Mouse (Mus musculus) neural tube, embryonic 11.5 days (tissue): ENCODE data around the gene Slc38a10. TPM values are rescaled to one million over a fixed set of nuclear protein-coding genes. Genes with fewer than 3 reads are reported as not detected.

Experiments
- ATAC-seq: fragments of 200-750 bp; cut with Nextera tagmentation; 2 replicates; pipeline ENCODE4 v1.8.0; 2017; ENCODE audit warnings: moderate number of reproducible peaks, mild to moderate bottlenecking, moderate TSS enrichment, moderate library complexity; ENCODE audit not compliant: insufficient read depth, low FRiP score, low TSS enrichment
- DNase-seq: peaks from one replicate; pipeline ENCODE4 v3.0.0-alpha.2; 2015; ENCODE audit warnings: low spot score
- H3K27ac ChIP-seq: fragments of 300-500 bp; sonication (generic); 2 replicates; pipeline ENCODE4 v1.5.1; 2014; ENCODE audit warnings: low read depth, mild to moderate bottlenecking, low read length
- H3K27me3 ChIP-seq: fragments of 300-500 bp; sonication (generic); 2 replicates; pipeline ENCODE4 v1.6.1; 2014; ENCODE audit warnings: mild to moderate bottlenecking, low read length, mixed read lengths; ENCODE audit not compliant: control insufficient read depth, insufficient read depth
- H3K36me3 ChIP-seq: fragments of 300-500 bp; sonication (generic); 2 replicates; pipeline ENCODE4 v1.6.1; 2014; ENCODE audit warnings: mild to moderate bottlenecking, low read length, moderate library complexity, mixed read lengths; ENCODE audit not compliant: control insufficient read depth, insufficient read depth
- H3K4me1 ChIP-seq: fragments of 300-500 bp; sonication (generic); 2 replicates; pipeline ENCODE4 v1.6.1; 2014; ENCODE audit warnings: low read length, mixed read lengths; ENCODE audit not compliant: control insufficient read depth, insufficient read depth
- H3K4me2 ChIP-seq: fragments of 300-500 bp; sonication (generic); 2 replicates; pipeline ENCODE4 v1.6.1; 2014; ENCODE audit warnings: low read depth, mild to moderate bottlenecking, moderate library complexity
- H3K4me3 ChIP-seq: fragments of 300-500 bp; sonication (generic); 2 replicates; pipeline ENCODE4 v1.5.1; 2014; ENCODE audit warnings: low read depth, low read length
- H3K9ac ChIP-seq: fragments of 300-500 bp; sonication (generic); 2 replicates; pipeline ENCODE4 v1.6.1; 2014; ENCODE audit warnings: mild to moderate bottlenecking, low read length
- H3K9me3 ChIP-seq: fragments of 300-500 bp; sonication (generic); 2 replicates; pipeline ENCODE4 v1.6.1; 2016; ENCODE audit warnings: low read length; ENCODE audit not compliant: control insufficient read depth
- WGBS: fragments of 180-500 bp; shearing (Covaris S2); extraction: QIAGEN DNeasy Blood & Tissue Kit; methylation state at CpG from one replicate; pipeline ENCODE4 v1.1.7; 2014; 5-methylcytosine and 5-hydroxymethylcytosine counted together
- polyA plus RNA-seq: library from polyadenylated mRNA; unstranded; fragments of >200 nt; fragmentation: Nextera tagmentation; extraction: Ambion mirVana; gene quantifications from 2 replicates; pipeline ENCODE4 v1.2.1, GENCODE M21; 2014

Slc38a10 gene
- polyA plus RNA-seq, 1 experiment from 2014 or later: 79.1 TPM

DNA sequence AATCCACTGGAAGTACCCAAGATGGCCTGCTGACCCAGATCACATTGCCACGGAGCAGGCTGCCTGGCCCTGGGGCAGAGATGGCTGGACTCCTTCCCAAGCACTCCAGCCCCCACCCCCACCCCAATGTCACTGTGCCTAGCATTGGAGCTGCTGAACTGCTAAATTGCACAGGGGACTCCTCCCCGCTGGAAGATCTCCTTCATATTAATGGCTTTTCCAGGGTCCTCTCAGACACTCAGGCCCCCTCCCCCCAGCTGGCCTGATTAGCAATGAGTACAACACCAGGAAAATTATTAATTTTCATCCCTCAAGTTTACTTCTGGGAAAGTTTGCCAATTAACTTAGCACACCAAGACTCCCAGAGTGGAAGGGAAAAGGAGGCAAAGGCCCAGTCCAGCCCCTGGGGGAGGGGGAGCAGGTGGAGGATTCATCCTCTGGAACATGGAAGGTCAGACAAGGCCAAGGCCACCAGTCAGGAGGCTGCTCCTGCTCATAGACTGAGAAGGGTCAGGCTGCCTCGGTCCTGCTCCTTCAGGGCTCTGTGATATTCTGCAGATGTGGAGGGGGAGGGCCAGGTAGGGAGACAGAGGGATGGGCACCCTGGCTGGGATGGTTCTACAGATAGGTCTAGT is 31.4 kb upstream of the Slc38a10 start:
- H3K4me2 ChIP-seq: no peak overlapping the region

DNA sequence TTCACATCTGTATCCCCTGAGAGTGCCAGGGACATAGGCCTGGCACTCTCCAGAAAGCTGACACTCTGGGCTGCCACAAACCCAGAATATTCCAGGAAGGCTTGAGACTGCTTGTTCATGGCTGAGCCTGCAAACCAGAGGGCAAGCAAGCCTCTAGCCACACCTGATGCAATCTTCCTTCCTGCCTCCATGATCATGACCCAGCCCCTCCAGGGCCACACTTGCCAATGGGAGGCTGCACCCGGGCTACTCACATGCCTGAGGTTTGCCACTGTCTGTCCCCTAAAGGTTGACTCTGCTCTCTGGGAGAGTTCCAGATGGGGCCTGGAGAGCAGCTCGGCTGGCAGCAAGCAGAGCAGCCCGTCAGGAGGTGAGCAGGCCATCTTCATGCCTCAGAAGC is 30.2 kb upstream of the Slc38a10 start:
- no peak overlapping the region for H3K4me2 ChIP-seq
- no peaks in the 10 kb centered on the region for H3K9me3 ChIP-seq
- H3K4me3 ChIP-seq: no peak overlapping the region
- DNase-seq: no peak
- no peaks in the 10 kb centered on the region for H3K27me3 ChIP-seq
- WGBS: 79% methylated on average over 3 of the region's 3 CpGs
- H3K9ac ChIP-seq: no peak overlapping the region
- H3K4me1 ChIP-seq: peaks cover 36% of the 10 kb centered on the region
- H3K27ac ChIP-seq: no peak overlapping the region
- ATAC-seq: no peak
- H3K36me3 ChIP-seq: no peaks in the 10 kb centered on the region

More for the DNA sequence above, 31.4 kb upstream of the Slc38a10 start:
- Histone ChIP-seq H3K4me3 (no peak overlapping the region), H3K9me3 (no peaks in the 10 kb centered on the region), H3K4me1 (peaks cover 36% of the 10 kb centered on the region), H3K36me3 (no peaks in the 10 kb centered on the region), H3K27ac (peak overlapping the region; percentile 27; the same call in 1 of the 2 replicates), H3K27me3 (no peaks in the 10 kb centered on the region), H3K9ac (no peak overlapping the region)
- ATAC-seq (no peak), DNase-seq (no peak)
- 25% methylated on average over 3 of the region's 3 CpGs for WGBS

GRCm38 (mm10) chr11:120179374-120179773 is 28.2 kb upstream of the Slc38a10 start:
- DNase-seq (no peak), ATAC-seq (no peak)
- no peak overlapping the region for H3K27ac ChIP-seq
- no peaks in the 10 kb centered on the region for H3K36me3 ChIP-seq
- H3K4me3 ChIP-seq: no peak overlapping the region
- no peaks in the 10 kb centered on the region for H3K9me3 ChIP-seq
- WGBS: 34% methylated on average over 4 of the region's 4 CpGs
- H3K9ac ChIP-seq: no peak overlapping the region
- peaks cover 22% of the 10 kb centered on the region for H3K4me1 ChIP-seq
- no peaks in the 10 kb centered on the region for H3K27me3 ChIP-seq
- no peak overlapping the region for H3K4me2 ChIP-seq

- Histone ChIP-seq H3K4me2 (no peak overlapping the region), H3K27me3 (no peaks in the 10 kb centered on the region), H3K9ac (no peak overlapping the region), H3K9me3 (no peaks in the 10 kb centered on the region), H3K4me1 (peaks cover 2% of the 10 kb centered on the region; the same call in 1 of the 2 replicates), H3K27ac (no peak overlapping the region), H3K36me3 (no peaks in the 10 kb centered on the region), H3K4me3 (no peak overlapping the region)
- 73% methylated on average over 4 of the region's 4 CpGs for WGBS
- ATAC-seq (no peak), DNase-seq (no peak)
These were observed 24.8 kb upstream of the Slc38a10 start for GRCm38 (mm10) chr11:120175948-120176347.

- H3K4me3 ChIP-seq: no peak overlapping the region
- no peaks in the 10 kb centered on the region for H3K9me3 ChIP-seq
- no peaks in the 10 kb centered on the region for H3K36me3 ChIP-seq
- no peaks in the 10 kb centered on the region for H3K27me3 ChIP-seq
- H3K4me1 ChIP-seq: peaks cover 5% of the 10 kb centered on the region; the same call in 1 of the 2 replicates
- DNase-seq (no peak), ATAC-seq (no peak)
- no peak overlapping the region for H3K4me2 ChIP-seq
- H3K27ac ChIP-seq: no peak overlapping the region
- H3K9ac ChIP-seq: no peak overlapping the region
- 83% methylated on average over 14 of the region's 14 CpGs for WGBS
These were observed 22.1 kb upstream of the Slc38a10 start for GRCm38 (mm10) chr11:120173213-120173612.

DNA sequence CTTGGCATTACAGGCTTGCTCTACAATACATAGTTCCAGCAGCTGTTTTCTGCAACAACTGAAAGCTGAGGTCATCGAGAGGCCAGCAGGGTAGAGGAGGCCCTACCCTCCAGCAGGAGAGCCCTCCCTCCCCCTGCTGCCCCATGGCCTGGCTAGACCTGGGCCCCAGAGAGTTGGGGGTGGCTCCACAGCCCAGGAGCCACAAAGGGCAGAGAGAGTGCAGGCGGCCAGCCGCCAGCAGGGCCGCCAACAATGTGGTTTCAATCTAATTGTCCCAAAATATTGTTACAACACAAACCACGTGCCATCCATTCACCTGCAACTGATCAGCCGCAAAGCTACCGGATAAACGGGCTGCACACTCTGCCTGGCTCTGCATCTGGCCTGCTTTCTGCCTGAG is 20.0 kb upstream of the Slc38a10 start:
- 45% methylated on average over 8 of the region's 8 CpGs for WGBS

DNA sequence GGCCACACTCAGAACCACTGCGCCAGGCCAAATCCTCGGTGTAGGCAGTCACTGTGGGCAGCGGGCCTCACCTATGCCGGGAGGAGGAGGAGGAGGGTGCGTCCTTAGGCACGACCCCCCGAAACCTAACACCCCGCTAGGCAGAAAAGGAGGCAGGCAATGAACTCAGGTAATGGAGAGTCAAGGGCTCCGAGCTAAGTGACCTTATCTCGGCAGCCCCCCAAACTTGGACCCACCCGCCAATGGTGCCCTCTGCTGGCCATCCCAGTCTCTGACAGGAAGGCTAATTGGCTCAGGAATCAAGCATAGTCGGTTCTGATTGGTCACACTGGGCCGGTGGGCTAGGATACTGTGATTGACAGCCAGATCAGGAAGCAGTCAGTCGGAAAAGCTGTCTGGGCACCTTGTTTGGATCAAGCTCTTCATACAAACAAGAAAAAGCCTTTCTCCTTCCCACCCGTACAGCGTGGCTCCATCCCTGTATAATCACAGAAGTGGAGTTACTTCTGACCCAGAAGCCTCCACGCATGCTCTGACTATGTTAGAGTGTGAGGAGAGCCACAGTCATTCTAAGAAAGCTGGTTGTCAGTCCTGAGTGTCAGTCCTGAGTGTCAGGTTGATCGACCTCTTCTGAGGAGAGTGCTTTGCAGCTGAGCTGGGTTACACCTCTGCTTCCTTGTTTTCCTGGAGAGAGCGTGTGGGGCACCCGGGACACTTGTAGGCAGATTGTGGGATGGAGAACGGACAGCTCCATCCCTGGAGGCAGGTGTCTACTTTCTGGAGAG is 18.3 kb upstream of the Slc38a10 start:
- ATAC-seq: peak; percentile 50
- H3K36me3 ChIP-seq: no peaks in the 10 kb centered on the region
- DNase-seq: peak; percentile 80
- peaks cover 8% of the 10 kb centered on the region; the same call in 1 of the 2 replicates for H3K4me1 ChIP-seq
- peak overlapping the region; percentile 12; the same call in 1 of the 2 replicates for H3K4me3 ChIP-seq
- H3K27ac ChIP-seq: no peak overlapping the region
- 0 out of 2 replicates have a peak overlapping the region, but pooled peaks have one; percentile 12 for H3K9ac ChIP-seq
- peak overlapping the region; percentile 33 for H3K4me2 ChIP-seq
- H3K9me3 ChIP-seq: no peaks in the 10 kb centered on the region
- no peaks in the 10 kb centered on the region for H3K27me3 ChIP-seq
- WGBS: 23% methylated on average over 21 of the region's 21 CpGs

More for the DNA sequence above, 20.0 kb upstream of the Slc38a10 start:
- H3K4me3 ChIP-seq: no peak overlapping the region
- H3K9ac ChIP-seq: no peak overlapping the region
- H3K27ac ChIP-seq: no peak overlapping the region
- ATAC-seq (no peak), DNase-seq (no peak)
- no peaks in the 10 kb centered on the region for H3K27me3 ChIP-seq
- H3K9me3 ChIP-seq: no peaks in the 10 kb centered on the region
- no peaks in the 10 kb centered on the region for H3K36me3 ChIP-seq
- H3K4me2 ChIP-seq: no peak overlapping the region
- H3K4me1 ChIP-seq: peaks cover 8% of the 10 kb centered on the region; the same call in 1 of the 2 replicates

DNA sequence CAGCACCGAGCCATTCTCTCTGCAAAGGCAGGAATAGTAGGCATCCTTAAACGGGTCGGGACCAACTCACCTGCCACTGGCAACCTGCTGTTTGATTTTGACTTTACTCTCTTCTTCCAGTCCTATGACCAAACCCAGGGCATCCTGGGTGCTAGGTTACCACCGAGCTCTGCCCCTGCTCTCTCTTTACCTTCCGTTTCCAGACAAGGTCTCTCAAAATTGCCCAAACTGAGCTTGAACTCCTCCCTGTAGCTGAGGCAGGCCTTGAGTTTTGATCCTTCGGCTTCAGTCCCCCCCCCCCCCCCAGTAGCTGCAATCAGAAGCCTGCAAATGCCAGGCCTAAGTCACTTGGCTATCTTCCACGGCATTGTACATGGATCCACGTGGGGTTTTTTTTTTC is 17.4 kb upstream of the Slc38a10 start:
- H3K4me1 ChIP-seq: peaks cover 8% of the 10 kb centered on the region; the same call in 1 of the 2 replicates
- H3K9me3 ChIP-seq: no peaks in the 10 kb centered on the region
- WGBS: 71% methylated on average over 8 of the region's 8 CpGs
- no peak overlapping the region for H3K27ac ChIP-seq
- no peak overlapping the region for H3K9ac ChIP-seq
- no peak overlapping the region for H3K4me2 ChIP-seq
- no peaks in the 10 kb centered on the region for H3K36me3 ChIP-seq
- DNase-seq: no peak
- H3K27me3 ChIP-seq: no peaks in the 10 kb centered on the region
- H3K4me3 ChIP-seq: no peak overlapping the region; the same call in 1 of the 2 replicates
- no peak for ATAC-seq
